Mouse (Mus musculus): ENCODE data around the gene Prkce.

The Prkce gene

DNA sequence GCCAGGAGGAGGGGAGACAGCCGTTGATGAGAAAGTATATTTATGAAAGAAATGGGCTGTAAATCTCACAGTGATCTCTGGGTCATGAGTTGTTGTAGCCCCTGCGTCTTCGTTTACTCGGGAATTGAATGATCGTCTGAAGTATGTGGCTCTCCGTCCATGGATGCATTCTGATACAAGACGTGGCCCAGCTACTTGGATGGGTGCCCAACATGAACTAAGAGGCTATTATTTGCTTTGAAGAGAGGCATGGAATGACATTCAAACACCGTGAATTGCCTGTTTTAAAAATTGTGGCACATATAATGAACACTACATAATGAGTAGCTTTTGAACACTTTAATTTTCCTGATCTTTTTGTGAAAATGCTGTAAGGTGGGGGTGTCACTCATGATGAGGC is 93.5 kb downstream of the Prkce start:
- DNase-seq (ENCODE audit: low spot score in 2 of 2): no peak

DNA sequence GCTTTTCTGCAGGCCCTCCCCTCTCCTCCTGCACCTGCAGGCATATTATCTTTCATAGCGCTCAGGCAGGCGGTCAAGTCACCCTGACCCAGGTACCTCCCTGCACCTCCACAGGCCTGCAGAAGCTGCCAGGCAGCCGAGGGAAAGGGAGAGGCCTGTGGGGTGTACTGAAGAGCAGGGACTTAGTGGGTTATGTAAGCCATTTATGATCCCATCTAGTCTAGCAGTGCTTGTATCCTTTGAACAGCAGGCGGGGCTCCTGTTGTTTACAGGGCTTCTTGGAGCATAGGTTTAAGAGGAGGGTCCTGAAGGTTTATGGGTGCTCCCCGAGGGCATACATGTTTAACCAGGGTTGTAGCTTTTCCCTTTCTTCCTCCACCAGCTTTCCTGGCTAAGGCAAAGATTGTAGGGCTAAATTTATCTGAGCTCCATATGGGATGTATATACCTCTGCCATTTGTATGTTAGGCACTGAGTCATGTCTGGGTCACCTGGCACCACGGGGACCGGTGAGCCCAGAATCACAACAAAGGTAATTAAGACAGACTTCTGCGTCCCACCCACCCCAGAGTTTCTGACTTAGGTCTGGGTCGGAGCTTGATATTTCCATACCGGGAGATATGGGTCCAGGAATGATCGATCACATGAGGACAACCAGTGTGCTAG is 96.5 kb downstream of the Prkce start:
- DNase-seq (ENCODE audit: low spot score in 2 of 2): no peak

- peak in 1 of 2 experiments; percentile 80 for DNase-seq (ENCODE audit: low spot score in 2 of 2)
Observed at GRCm38 (mm10) chr17:86266051-86266450, 98.5 kb downstream of the Prkce start.

DNA sequence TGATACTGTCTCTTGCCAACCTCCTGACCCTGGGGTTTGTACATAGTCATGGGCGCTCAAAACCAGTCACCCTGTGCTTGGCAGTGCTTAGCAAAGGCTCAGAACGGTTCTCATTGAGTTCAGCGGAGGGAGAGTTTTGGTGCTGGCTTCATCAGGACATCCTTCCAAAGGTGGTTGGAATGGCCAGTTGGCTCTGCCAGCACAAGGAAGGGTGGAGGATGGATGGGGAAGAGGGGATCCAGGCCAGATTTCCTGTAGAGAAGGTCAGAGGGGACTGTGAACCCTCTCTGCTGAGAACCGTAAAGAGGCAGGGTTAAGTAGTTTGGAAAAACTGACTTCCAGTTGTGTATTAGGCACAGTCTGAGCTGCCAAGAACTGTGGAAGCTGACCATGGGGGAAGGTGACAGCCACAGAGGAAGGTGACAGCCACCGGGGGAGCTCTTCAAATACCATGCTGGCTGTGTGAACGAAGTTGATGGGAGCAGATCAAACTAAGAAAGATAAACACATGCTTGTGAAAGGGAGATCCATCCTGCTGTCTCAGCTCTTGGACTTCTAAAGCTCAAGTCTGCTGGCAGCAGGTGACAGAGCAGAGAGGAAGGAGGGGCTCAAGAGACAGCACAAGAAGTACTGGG is 99.7 kb downstream of the Prkce start:
- no peak for DNase-seq (ENCODE audit: low spot score in 2 of 2)

DNA sequence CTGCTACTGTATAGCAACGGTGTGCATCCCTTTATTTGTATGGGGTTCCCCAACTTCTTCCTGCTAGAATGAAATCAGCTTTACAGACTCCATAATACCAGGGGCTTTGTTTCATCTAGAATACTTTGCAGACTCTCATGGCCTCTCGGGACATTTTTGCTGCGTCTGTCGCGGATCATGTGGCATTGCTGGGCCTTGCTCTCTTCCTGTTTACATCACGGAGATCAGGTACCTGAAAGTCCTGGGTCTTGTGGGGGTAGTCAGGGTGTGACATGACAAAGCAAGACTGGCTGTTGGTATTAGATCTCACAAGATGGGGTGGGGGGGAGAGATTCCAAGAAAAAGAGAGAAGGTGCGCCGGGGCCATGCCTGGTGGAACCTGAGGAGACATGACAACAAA is 102.1 kb downstream of the Prkce start:
- DNase-seq (ENCODE audit: low spot score in 2 of 2): no peak

DNA sequence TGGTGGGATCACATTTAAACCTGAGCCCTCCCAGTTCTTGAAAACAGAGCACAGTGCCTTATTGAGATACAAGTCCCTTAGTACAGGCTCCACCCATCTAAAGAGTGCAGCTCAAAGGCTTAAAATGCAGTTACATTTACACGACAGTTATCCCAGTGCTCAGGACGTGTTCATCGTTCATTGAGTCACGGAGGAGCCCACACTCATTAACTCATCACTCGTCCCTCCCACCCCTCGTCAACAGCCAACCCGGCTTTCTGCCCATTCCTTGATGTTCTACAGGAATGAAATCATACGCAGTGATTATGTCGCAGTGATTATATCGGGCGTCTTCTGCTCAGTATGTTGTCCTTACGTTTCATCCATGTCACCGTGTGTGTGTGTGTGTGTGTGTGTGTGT is 102.9 kb downstream of the Prkce start:
- no peak for DNase-seq (ENCODE audit: low spot score in 2 of 2)

DNA sequence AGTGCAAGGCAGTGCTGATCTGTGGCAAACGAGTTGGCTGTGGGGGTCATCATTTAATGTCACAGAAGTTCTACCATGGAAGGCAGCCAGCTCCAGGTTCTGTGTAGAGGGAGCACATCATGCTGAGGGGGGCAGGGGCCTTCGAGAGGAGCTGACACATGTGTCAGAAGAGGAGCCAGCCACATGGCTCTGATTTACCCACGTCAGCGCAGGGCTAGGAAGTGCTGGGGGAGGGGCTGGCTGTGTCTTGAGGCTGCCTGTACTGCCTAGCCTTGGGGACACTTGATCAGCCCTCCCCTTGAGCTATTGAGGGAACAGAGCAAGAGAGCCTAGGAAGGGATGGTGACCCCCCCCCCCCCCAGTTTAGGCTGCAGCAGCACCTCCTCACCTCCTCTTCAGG is 103.7 kb downstream of the Prkce start:
- DNase-seq (ENCODE audit: low spot score in 2 of 2): no peak

DNA sequence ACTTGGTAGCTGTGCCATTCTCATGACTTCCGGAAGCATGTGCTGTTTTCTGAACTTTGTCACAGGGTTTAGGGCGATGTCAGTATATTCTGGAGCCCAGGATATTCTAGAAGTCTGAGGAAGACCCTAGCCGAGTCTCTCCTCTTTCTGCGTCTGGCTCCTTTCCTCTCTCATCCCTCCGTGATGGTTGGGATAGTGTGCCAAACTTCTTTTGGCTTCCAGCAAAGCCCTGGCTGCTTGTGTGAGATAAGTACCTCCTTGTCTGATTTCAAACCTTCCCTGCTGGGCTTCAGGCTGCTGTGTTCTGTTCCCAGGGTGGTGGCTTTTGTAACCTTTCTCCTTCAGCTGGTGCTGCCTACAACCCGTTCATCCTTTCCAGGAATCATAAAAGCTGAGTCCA is 105.4 kb downstream of the Prkce start:
- no peak for DNase-seq (ENCODE audit: low spot score in 2 of 2)

- DNase-seq (ENCODE audit: low spot score in 2 of 2): no peak
Observed at GRCm38 (mm10) chr17:86273566-86274349, 106.2 kb downstream of the Prkce start.

- DNase-seq (ENCODE audit: low spot score in 2 of 2): no peak
Observed at GRCm38 (mm10) chr17:86274350-86274744, 106.8 kb downstream of the Prkce start.

DNA sequence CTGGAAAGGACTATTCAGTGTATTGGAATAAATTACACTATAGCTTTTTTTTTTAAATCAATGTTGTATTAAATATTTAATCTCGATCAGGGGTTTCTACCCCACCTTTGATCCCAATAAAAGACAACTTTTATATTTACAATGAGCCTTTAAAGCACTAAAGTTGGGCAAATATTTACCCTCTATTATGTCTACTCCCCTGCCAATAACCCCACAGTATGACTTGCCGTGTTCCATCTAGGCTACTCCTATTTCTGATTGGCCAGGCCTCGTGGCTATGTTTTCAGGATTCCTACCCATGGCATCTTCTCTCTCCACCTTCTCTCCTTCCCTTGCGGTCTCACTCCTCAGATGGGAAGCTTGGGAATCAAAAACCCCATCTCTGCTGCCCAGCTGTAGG is 108.8 kb downstream of the Prkce start:
- no peak for DNase-seq (ENCODE audit: low spot score in 2 of 2)

DNA sequence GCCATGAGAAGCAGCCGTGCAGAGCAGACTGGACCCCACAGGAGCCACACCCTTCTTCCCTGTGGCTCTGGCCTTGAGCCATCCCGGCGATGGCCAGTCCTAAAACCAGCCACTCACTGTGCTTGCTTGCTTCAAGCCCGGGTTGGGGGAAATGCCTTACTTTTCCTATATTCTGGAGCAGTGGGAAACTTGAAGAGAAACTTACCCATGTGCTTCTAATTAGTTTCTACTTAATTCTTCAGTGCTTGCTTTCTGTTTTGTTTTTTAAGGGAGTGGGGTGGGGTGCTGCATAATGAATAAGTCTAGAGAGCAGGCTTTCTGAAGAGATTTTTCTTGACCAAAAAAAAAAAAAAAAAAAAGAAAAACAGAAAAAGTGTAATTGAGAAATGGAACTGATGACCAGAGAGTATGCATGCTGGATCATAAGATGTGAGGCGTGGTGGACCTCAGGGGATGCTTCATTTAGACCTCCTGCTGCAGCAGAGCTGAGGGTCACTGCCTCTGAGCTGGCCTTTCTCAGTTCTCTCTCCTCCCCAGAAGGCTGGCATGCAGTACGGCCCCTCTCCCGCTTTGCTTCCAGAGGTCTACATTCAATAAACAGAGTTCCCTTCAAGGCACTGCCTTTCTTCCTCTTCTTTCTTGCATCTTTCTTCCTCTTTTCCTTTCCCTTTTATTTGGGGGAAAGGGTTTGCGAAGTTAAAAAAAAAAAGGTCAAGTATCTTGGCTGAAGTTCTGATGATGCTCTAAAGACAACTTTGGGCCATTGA is 109.6 kb downstream of the Prkce start:
- no peak for DNase-seq (ENCODE audit: low spot score in 2 of 2)

DNA sequence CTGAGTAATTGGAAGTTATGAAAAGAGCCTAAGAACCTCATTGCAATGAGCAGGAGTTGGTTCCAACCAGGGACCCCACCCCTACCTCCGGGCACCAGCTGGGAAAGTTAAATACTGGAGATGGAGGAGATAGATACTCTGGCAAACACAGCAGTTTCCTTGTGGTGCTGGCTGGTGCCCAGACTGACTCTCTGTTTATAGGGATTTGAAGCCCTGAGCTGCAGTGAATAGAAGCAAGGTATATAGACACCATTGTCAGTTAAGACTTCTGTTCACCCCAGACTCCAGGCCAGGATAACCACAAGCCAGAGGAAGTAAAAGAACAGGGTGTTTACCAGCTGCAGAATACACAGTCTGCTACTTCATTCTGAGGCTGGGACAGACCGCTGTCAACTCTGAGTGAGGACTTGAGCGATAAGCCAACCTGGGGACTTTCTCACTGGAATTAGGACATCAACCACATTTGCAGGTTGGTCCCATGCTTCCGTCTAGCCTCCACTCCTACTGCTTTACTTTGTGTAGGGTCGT is 110.5 kb downstream of the Prkce start:
- no peak for DNase-seq (ENCODE audit: low spot score in 2 of 2)

DNA sequence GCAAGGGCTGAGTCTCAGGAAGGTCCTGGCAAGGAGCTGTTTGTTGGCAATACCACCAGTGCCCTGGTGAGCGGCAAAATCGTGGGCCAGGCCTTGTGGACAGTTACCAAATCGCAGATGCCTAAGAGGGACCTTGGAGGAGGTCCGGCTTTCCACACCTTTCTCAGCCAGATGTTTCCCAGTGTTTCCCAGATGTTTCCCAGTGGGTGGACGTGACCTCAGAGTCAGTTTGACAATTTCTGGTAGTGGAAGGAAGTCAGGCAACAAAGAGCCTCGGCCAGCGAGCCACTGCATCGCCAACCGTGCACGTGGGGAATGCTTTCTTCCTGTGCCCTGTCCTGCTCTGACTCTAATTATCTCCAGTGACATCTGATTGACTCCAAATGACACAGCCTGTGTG is 112.2 kb downstream of the Prkce start:
- DNase-seq (ENCODE audit: low spot score in 2 of 2): no peak

GRCm38 (mm10) chr17:86283741-86284140 is 116.2 kb downstream of the Prkce start:
- no peak for DNase-seq (ENCODE audit: low spot score in 2 of 2)

GRCm38 (mm10) chr17:86285058-86285457 is 117.5 kb downstream of the Prkce start:
- DNase-seq (ENCODE audit: low spot score in 2 of 2): no peak

GRCm38 (mm10) chr17:86286747-86287271 is 119.2 kb downstream of the Prkce start:
- DNase-seq (ENCODE audit: low spot score in 2 of 2): no peak

DNA sequence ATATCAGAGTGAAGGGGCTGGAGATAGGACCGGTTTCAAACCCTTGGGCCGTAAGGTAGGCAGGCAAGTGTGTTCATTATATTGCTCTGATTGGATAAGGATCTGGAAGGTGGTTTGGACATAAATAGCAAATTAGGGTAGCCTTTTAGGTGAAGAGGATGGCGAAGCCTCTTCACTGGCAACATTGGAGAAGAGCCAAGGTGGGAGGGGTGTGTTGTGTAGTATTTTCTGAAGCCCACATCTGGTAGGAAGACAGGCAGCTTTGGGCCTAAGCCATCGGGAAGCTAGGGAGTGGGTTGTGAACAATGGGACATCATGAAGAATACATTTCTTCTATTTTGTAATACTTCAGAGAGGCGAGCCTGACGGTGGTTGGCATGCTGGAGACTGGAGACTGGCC is 125.1 kb downstream of the Prkce start:
- DNase-seq (ENCODE audit: low spot score in 2 of 2): no peak

DNA sequence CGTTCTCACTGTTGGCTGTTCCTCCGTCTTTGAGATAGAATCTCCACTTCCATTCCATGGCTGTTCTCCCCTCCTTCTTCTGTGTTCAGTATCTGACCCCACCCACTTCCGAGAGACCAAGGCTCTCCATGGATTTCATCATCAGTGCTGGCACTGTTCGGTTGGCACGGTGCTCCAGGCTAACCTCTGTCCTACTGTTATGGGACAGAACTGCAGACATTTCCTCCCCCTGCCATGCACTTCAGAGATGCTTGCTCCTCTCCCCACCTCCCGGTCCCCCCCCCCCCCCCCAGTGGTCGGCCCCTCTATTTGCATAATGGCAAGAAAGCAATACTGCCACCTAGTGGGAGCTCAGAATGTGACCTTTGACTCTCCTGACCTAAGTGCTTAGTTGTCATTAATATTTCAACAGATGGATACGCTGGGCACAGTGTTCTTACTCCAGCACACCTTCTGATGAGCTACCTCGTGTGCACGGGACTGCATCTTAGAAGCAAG is 125.7 kb downstream of the Prkce start:
- no peak for DNase-seq (ENCODE audit: low spot score in 2 of 2)

DNA sequence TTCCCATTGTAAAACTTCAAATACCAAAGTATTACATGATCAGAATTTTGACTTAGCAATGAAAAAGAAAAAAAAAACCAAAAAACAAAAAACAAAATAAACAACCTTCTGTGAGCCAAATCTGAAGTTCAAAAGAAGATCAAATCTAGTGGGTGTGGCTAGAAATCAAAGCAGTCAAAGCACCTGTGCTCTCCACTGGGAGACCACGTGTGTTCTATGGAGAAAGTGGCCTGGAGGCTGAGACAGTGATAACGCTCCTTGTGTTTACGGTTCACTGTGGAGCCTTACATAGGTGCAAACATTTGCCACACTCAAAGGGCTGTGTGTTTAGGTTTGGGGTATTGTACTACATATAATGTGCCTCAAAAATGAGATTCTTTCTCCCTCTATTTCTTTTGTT is 132.0 kb downstream of the Prkce start:
- DNase-seq (ENCODE audit: low spot score in 2 of 2): no peak

- peak; percentile 76 to 82 for DNase-seq (ENCODE audit: low spot score in 2 of 2)
Observed at GRCm38 (mm10) chr17:86300774-86301595, 133.4 kb downstream of the Prkce start.
